Mouse (Mus musculus): ENCODE results near the gene Efnb1.

Efnb1 gene

GRCm38 (mm10) chrX:99152566-99153265, 16.8 kb downstream of the Efnb1 start:
- in situ Hi-C loops (cut with MseI, MboI): no loop called here

- in situ Hi-C loops (cut with MseI, MboI): no loop called here
Observed at GRCm38 (mm10) chrX:99153266-99153646, 17.3 kb downstream of the Efnb1 start.

GRCm38 (mm10) chrX:99154358-99154757, 18.4 kb downstream of the Efnb1 start:
- in situ Hi-C loops (cut with MseI, MboI): no loop called here

DNA sequence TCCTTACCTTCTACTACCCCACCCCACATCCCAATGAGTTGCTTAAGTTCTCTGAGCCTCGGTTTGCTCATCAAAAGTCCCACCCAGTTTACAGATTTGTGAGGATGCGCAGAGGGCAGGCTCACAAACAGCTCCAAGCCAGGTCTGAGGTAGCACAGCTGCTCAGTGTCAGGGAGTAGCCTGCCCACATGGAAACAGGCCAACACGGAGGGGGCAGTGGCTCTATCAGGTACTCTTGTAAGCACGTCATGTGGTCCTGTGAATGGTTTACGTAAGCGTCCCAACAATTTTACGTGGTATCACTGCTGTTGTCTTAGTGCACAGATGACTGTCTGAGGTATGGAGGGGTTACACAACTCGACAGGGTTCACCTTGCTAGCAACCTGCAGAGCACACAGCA, 23.1 kb downstream of the Efnb1 start:
- in situ Hi-C loops (cut with MseI, MboI): no loop called here

GRCm38 (mm10) chrX:99164111-99164510, 28.2 kb downstream of the Efnb1 start:
- in situ Hi-C loops (cut with MseI, MboI): no loop called here

DNA sequence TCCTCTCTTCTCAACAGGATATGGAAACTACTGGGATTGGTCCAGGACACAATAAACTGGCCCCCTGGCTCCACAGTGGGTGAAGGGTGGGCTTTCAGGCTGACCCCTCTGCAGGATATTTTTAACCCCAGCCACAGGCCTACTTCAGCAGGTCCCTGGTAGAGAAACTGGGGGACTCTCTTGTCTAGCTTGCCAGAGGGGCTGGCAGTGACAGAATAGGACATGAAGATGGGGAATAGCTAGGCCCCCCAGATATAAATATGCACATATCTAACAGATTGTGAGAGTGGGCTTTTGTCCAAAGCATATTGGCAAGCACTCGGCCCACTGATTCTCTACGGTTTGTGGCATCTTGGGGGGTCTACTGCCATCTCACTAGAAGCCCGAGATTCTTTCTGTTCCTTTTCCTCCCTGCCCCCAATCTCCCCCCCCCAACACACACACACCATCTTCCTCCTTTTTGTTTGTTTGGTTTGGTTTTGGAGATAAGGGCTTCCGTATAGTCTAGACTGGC, 29.0 kb downstream of the Efnb1 start:
- in situ Hi-C loops (cut with MseI, MboI): no loop called here

DNA sequence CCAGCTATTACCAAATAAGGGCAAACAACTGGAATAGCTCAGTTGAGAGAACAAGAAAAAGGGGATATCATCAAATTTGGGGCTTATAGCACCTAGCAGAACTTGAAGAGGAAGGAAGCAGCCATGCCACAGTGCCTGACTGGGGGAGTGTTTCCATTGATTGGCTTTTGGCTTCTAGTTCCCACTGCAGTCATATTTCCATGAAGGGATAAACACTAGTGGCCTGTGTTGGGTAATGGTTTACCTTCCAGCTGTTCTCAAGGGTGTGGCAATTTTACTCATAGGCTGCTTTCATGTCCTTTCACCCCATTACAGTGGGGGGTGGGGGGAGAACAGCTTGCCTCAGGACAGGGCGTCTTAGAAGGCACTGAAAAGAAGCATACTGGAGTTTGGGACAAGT, 31.1 kb downstream of the Efnb1 start:
- in situ Hi-C loops (cut with MseI, MboI): no loop called here

GRCm38 (mm10) chrX:99167550-99167949, 31.6 kb downstream of the Efnb1 start:
- in situ Hi-C loops (cut with MseI, MboI): no loop called here

GRCm38 (mm10) chrX:99172301-99172700, 36.4 kb downstream of the Efnb1 start:
- in situ Hi-C loops (cut with MseI, MboI): no loop called here

- in situ Hi-C loops (cut with MseI, MboI): no loop called here
Observed at GRCm38 (mm10) chrX:99185081-99185596, 49.2 kb downstream of the Efnb1 start.

DNA sequence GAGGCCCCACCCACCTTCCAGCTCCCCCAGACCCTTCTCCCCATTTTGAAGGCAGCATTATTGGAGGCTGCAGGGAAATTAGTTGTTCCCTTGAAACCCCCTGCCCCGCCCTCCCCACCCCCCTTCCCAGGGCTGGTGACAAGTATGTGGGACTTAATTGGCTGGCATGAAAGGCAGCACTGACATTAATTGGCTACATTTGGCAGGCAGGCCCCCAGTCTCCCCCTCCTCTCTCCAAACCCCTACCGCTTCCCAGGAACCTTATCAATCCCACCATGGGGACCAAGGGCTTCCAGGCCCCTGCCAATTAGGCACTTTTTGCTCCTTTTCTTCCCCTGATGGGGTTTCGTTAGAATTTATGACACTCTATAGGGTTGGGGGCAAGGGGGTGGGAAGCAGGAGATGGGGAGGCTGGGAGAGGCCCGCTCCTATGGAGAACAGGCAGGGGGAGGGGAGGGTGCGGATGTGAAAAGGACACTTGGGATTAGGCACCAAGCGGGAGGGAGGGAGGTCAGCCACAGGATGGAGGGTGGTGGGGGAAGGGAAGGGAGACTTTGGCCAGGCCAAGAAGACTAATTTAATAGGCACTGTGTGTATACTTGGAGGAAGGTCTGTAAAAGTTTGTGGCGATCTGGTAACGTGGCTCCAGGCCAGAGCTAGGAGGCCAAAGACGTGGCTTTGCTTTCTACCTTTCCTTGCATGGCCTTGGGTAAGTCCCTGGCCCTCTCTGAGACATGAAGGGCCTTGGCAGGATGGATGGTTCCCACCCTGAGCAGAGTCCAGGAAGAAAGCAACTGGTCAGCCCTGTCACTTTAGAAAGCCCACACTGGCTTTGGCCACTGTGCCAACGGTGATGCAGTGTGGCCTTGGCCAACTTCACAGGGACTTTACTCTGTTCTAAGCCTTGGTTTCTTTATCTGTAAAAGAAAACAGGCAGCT, 50.8 kb downstream of the Efnb1 start:
- in situ Hi-C loops (cut with MseI, MboI): no loop called here

DNA sequence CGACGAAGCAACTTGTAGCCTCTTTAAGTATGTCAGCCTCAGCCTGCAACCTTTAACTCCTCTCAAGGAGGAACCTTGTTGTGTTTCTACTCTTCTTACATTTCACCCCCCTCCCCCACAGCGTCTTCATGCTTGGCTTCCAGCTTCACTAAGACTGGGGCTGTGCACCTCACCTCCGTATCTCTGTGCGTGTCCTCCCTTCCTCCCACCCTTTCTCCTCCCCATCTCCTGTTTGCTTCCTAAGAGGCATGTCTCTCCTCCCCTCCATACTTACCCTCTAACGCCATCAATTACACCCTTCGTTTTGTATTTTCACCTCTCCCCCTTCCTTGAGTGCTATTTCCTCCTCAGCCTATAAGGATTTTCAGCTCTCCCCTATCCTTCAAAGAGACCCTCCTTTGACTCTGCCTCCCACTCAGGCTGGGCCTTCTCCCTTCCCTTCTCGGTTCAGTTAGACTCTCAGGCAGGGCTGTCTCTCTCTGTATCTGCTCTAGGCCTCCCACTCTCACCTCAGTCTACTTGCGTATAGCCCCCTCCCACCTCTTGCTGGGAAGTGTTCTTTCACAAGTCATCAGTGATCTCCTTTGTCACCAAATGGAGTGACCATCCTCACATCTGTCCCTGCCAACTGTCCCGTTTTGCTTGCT, 55.6 kb downstream of the Efnb1 start:
- in situ Hi-C loops (cut with MseI, MboI): no loop called here

DNA sequence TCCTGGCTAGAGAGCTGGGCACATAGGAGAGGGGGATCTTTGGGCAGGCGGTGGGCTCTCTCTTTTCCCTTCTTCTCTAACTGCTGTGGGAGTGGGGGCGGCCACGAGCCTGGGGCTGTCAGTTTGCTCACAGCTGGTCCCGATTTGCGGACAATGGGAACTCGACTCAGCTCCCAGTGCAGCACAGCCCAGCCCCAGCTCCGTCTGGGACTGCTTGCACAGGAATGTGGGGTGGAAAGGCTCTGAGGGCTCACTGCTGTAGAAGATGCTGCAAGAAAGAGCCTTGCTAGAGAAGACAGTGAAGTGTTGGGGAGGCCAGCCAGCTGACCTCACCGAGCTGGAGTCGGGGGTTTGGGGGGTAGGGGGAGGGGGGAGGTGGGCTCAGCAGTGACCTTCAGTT, 61.0 kb downstream of the Efnb1 start:
- in situ Hi-C loops (cut with MseI, MboI): no loop called here

GRCm38 (mm10) chrX:99198532-99198931, 62.6 kb downstream of the Efnb1 start:
- in situ Hi-C loops (cut with MseI, MboI): no loop called here

Data from mouse trophoblast stem cell (cell line).